Mouse (Mus musculus) forebrain, embryonic 15.5 days (tissue): ENCODE data around the gene Fbxl7. TPM values are rescaled to one million over a fixed set of nuclear protein-coding genes. Genes with fewer than 3 reads are reported as not detected.

Source experiments
- ATAC-seq: fragments of 200-750 bp; cut with Nextera tagmentation; replicated peaks from 2 replicates; pipeline ENCODE4 v1.8.0; 2017; ENCODE audit warnings: mild to moderate bottlenecking, moderate TSS enrichment, moderate library complexity
- H3K27ac ChIP-seq: fragments of 300-500 bp; sonication (generic); replicated peaks from 2 replicates; pipeline ENCODE4 v1.5.1; 2015; ENCODE audit warnings: mild to moderate bottlenecking, inconsistent platforms
- H3K27me3 ChIP-seq: fragments of 300-500 bp; sonication (generic); 2 replicates; pipeline ENCODE4 v1.6.1; 2015; ENCODE audit warnings: inconsistent platforms
- H3K36me3 ChIP-seq: fragments of 300-500 bp; sonication (generic); 2 replicates; pipeline ENCODE4 v1.6.1; 2015; ENCODE audit warnings: mild to moderate bottlenecking, inconsistent platforms
- H3K4me1 ChIP-seq: fragments of 300-500 bp; sonication (generic); 2 replicates; pipeline ENCODE4 v1.6.1; 2015; ENCODE audit warnings: inconsistent platforms
- H3K4me2 ChIP-seq: fragments of 300-500 bp; sonication (generic); replicated peaks from 2 replicates; pipeline ENCODE4 v1.6.1; 2015; ENCODE audit warnings: mild to moderate bottlenecking, inconsistent platforms
- H3K4me3 ChIP-seq: fragments of 300-500 bp; sonication (generic); 2 replicates; pipeline ENCODE4 v1.5.1; 2015; ENCODE audit warnings: mild to moderate bottlenecking, inconsistent platforms
- H3K9ac ChIP-seq: fragments of 300-500 bp; sonication (generic); replicated peaks from 2 replicates; pipeline ENCODE4 v1.6.1; 2015; ENCODE audit warnings: mild to moderate bottlenecking, inconsistent platforms
- H3K9me3 ChIP-seq: fragments of 300-500 bp; sonication (generic); 2 replicates; pipeline ENCODE4 v1.6.1; 2016; ENCODE audit warnings: inconsistent platforms
- WGBS: fragments of 180-500 bp; shearing (Covaris S2); methylation state at CpG from one replicate; pipeline ENCODE4 v1.1.7; 2015; ENCODE audit warnings: mixed read lengths; 5-methylcytosine and 5-hydroxymethylcytosine counted together
- polyA plus RNA-seq: library from polyadenylated mRNA; unstranded; fragments of >200 nt; fragmentation: Nextera tagmentation; extraction: Ambion mirVana; gene quantifications from 2 replicates; pipeline ENCODE4 v1.2.1, GENCODE M21; 2015

The Fbxl7 gene
- polyA plus RNA-seq, 1 experiment from 2014 or later = 5.8 TPM

DNA sequence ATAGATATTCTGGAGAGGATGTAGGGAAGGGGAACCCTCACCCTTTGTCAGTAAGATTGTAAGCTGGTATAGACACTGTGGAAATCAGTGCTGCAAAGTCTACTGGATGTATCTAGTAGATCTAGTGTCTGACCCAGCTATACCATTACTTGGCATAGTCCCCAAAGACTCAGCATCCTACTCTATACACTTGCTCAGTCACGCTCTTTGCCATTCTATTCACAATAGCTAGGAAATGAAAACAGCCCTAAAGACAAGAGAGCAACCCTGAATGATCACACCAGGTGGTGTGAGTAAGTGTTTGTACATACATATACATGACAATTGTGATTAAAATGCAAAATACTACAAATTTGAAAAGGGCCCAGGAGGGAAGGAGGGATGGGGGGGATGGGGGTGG, 23.1 kb downstream of the Fbxl7 start:
- no peak for ATAC-seq
- H3K27ac ChIP-seq = no peak overlapping the region

GRCm38 (mm10) chr15:26869197-26869596, 26.2 kb downstream of the Fbxl7 start:
- no peak for ATAC-seq
- Histone ChIP-seq H3K4me3 (no peak overlapping the region), H3K36me3 (no peaks in the 10 kb centered on the region), H3K4me1 (no peaks in the 10 kb centered on the region), H3K27me3 (no peaks in the 10 kb centered on the region), H3K9me3 (no peaks in the 10 kb centered on the region), H3K4me2 (no peak overlapping the region), H3K9ac (no peak overlapping the region), H3K27ac (no peak overlapping the region)
- WGBS = 87% methylated on average over 3 of the region's 3 CpGs

More for the DNA sequence above, 23.1 kb downstream of the Fbxl7 start:
- Histone ChIP-seq H3K4me3 (no peak overlapping the region), H3K9me3 (no peaks in the 10 kb centered on the region), H3K9ac (no peak overlapping the region), H3K4me1 (peaks cover 10% of the 10 kb centered on the region), H3K36me3 (no peaks in the 10 kb centered on the region), H3K4me2 (no peak overlapping the region), H3K27me3 (no peaks in the 10 kb centered on the region)
- whole genome bisulfite sequencing = 24% methylated on average over 1 of the region's 1 CpGs

- H3K9ac ChIP-seq = no peak overlapping the region
- H3K9me3 ChIP-seq = no peaks in the 10 kb centered on the region
- no peak overlapping the region for H3K27ac ChIP-seq
- no peaks in the 10 kb centered on the region for H3K27me3 ChIP-seq
- H3K4me2 ChIP-seq = no peak overlapping the region
- no peak overlapping the region for H3K4me3 ChIP-seq
- H3K36me3 ChIP-seq = no peaks in the 10 kb centered on the region
- no peaks in the 10 kb centered on the region for H3K4me1 ChIP-seq
- WGBS = 87% methylated on average over 5 of the region's 5 CpGs
- no peak for ATAC-seq
Measured at GRCm38 (mm10) chr15:26867521-26867920, 27.9 kb downstream of the Fbxl7 start.

GRCm38 (mm10) chr15:26862173-26862572, 33.2 kb downstream of the Fbxl7 start:
- H3K27me3 ChIP-seq = no peaks in the 10 kb centered on the region
- H3K36me3 ChIP-seq = no peaks in the 10 kb centered on the region
- no peak overlapping the region for H3K27ac ChIP-seq
- H3K4me3 ChIP-seq = no peak overlapping the region
- H3K9ac ChIP-seq = no peak overlapping the region
- H3K9me3 ChIP-seq = no peaks in the 10 kb centered on the region
- 87% methylated on average over 2 of the region's 2 CpGs for WGBS
- no peak overlapping the region for H3K4me2 ChIP-seq
- 0 out of 2 replicates have a peak, but pooled peaks cover 6% of the 10 kb centered on the region for H3K4me1 ChIP-seq
- ATAC-seq = no peak

DNA sequence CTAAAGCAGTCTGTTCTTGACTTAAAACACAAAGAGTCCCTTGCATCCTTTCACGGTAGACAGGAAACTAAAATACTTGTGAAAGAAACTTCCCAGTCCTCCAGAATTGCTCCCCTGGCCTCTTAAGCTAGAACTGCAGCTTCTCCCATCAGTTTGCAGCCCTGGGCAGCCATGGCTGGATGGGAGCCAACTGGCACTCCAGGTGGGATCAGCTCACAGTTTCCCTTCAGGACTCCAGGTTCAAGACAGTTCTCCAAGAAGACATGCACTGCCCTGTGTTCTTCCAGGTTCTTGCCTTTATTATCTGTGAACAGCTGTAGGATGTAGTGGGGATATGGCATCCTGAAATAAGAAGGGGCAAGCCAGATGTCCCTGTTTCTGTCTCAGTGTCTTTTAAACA, 45.8 kb downstream of the Fbxl7 start:
- no peak overlapping the region for H3K9ac ChIP-seq
- no peaks in the 10 kb centered on the region for H3K36me3 ChIP-seq
- H3K4me3 ChIP-seq = no peak overlapping the region
- no peaks in the 10 kb centered on the region for H3K9me3 ChIP-seq
- WGBS = 59% methylated on average over 1 of the region's 1 CpGs
- ATAC-seq = no peak
- H3K4me2 ChIP-seq = no peak overlapping the region
- H3K27ac ChIP-seq = no peak overlapping the region
- H3K4me1 ChIP-seq = no peaks in the 10 kb centered on the region
- no peaks in the 10 kb centered on the region for H3K27me3 ChIP-seq

- Histone ChIP-seq H3K36me3 (no peaks in the 10 kb centered on the region), H3K27ac (no peak overlapping the region), H3K9ac (no peak overlapping the region), H3K9me3 (no peaks in the 10 kb centered on the region), H3K4me3 (no peak overlapping the region), H3K4me2 (no peak overlapping the region), H3K4me1 (no peaks in the 10 kb centered on the region), H3K27me3 (no peaks in the 10 kb centered on the region)
- ATAC-seq = no peak
- 82% methylated on average over 6 of the region's 6 CpGs for WGBS
Measured at GRCm38 (mm10) chr15:26842216-26842615, 53.2 kb downstream of the Fbxl7 start.

- Histone ChIP-seq H3K9ac (no peak overlapping the region), H3K9me3 (no peaks in the 10 kb centered on the region), H3K27me3 (no peaks in the 10 kb centered on the region), H3K4me2 (no peak overlapping the region), H3K4me1 (no peaks in the 10 kb centered on the region), H3K27ac (no peak overlapping the region), H3K36me3 (no peaks in the 10 kb centered on the region), H3K4me3 (no peak overlapping the region)
- no peak for ATAC-seq
- 64% methylated on average over 1 of the region's 1 CpGs for WGBS
Measured at GRCm38 (mm10) chr15:26838386-26838785, 57.0 kb downstream of the Fbxl7 start.

GRCm38 (mm10) chr15:26837200-26837599, 58.2 kb downstream of the Fbxl7 start:
- Histone ChIP-seq H3K27ac (no peak overlapping the region), H3K36me3 (no peaks in the 10 kb centered on the region), H3K9ac (no peak overlapping the region), H3K4me2 (no peak overlapping the region), H3K4me3 (no peak overlapping the region), H3K9me3 (no peaks in the 10 kb centered on the region), H3K27me3 (no peaks in the 10 kb centered on the region), H3K4me1 (no peaks in the 10 kb centered on the region)
- WGBS = 49% methylated on average over 3 of the region's 3 CpGs
- ATAC-seq = no peak

GRCm38 (mm10) chr15:26834415-26834814, 61.0 kb downstream of the Fbxl7 start:
- no peak overlapping the region for H3K4me3 ChIP-seq
- H3K9me3 ChIP-seq = no peaks in the 10 kb centered on the region
- H3K4me1 ChIP-seq = no peaks in the 10 kb centered on the region
- H3K9ac ChIP-seq = no peak overlapping the region
- H3K27ac ChIP-seq = no peak overlapping the region
- no peaks in the 10 kb centered on the region for H3K36me3 ChIP-seq
- ATAC-seq = no peak
- H3K4me2 ChIP-seq = no peak overlapping the region
- H3K27me3 ChIP-seq = no peaks in the 10 kb centered on the region
- WGBS = 96% methylated on average over 5 of the region's 5 CpGs

DNA sequence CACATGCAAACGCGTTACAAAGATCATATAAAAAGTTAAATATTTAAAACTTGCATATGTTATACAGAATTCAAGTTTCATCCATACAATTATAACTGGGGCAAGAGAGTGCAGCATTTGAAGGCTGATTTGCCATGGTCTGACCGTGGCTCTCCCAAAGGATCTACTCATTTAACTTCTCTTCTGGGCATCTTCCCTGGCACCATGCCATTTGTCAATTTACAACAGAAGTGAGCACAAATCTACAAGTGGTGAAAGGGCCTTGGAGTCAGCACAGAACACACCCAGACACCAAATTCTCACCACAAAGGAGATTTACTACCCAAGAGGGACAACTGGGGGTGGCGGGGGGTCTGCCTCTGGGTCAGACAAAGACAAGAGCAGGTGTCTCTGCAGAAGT, 64.2 kb downstream of the Fbxl7 start:
- no peak for ATAC-seq
- H3K27me3 ChIP-seq = no peaks in the 10 kb centered on the region
- 92% methylated on average over 4 of the region's 4 CpGs for WGBS
- H3K4me2 ChIP-seq = no peak overlapping the region
- no peaks in the 10 kb centered on the region for H3K36me3 ChIP-seq
- H3K27ac ChIP-seq = no peak overlapping the region
- H3K4me1 ChIP-seq = no peaks in the 10 kb centered on the region
- H3K9ac ChIP-seq = no peak overlapping the region
- H3K4me3 ChIP-seq = no peak overlapping the region
- no peaks in the 10 kb centered on the region for H3K9me3 ChIP-seq

GRCm38 (mm10) chr15:26816931-26817330, 78.4 kb downstream of the Fbxl7 start:
- Histone ChIP-seq H3K4me1 (no peaks in the 10 kb centered on the region), H3K9me3 (no peaks in the 10 kb centered on the region), H3K9ac (no peak overlapping the region), H3K27ac (no peak overlapping the region), H3K27me3 (no peaks in the 10 kb centered on the region), H3K4me3 (no peak overlapping the region), H3K36me3 (no peaks in the 10 kb centered on the region), H3K4me2 (no peak overlapping the region)
- no peak for ATAC-seq
- 96% methylated on average over 1 of the region's 1 CpGs for WGBS

DNA sequence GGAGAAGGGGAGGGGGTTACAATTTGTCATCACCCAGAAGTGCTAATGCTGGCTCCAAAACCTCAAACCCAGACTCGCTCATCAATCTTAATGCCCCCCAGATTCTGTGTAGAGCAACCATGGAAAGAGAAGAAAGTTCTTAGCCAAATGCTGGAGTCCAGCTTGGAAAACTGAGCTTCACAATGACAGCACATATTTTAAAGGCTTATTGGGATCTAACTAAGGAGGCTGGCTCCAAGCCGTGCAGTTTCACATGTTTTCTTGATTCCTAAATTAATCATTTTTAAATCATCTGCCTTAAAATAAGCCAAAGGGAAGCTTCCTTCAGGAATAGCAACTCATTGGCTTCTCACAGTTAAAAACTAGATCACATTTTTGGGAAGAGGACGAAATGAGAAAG, 82.5 kb downstream of the Fbxl7 start:
- Histone ChIP-seq H3K4me3 (no peak overlapping the region), H3K27ac (no peak overlapping the region), H3K27me3 (no peaks in the 10 kb centered on the region), H3K4me1 (no peaks in the 10 kb centered on the region), H3K9ac (no peak overlapping the region), H3K9me3 (no peaks in the 10 kb centered on the region), H3K4me2 (no peak overlapping the region), H3K36me3 (no peaks in the 10 kb centered on the region)
- ATAC-seq = no peak
- 87% methylated on average over 3 of the region's 3 CpGs for WGBS

DNA sequence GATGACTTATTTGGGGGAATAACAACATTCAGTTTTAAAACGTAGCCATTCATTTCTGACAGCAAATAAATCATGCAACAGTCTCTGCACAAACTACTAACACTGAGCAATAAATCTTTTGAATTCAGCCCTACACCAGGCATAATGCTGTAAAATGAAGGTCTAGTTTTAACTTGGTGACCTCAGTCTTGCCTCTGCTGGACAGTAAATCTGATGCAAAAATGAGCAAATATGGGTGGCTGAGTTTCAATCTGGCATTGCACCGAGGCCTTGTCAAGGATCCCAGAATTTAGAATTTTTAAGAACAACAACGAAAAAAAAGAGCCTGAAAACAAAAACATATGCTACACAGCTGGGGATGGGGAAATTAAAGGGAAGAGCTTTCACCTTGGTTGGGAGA, 85.8 kb downstream of the Fbxl7 start:
- H3K9me3 ChIP-seq = no peaks in the 10 kb centered on the region
- H3K4me2 ChIP-seq = no peak overlapping the region
- no peak overlapping the region for H3K4me3 ChIP-seq
- no peak for ATAC-seq
- H3K27me3 ChIP-seq = no peaks in the 10 kb centered on the region
- no peaks in the 10 kb centered on the region for H3K4me1 ChIP-seq
- H3K27ac ChIP-seq = no peak overlapping the region
- H3K9ac ChIP-seq = no peak overlapping the region
- H3K36me3 ChIP-seq = no peaks in the 10 kb centered on the region
- 87% methylated on average over 3 of the region's 3 CpGs for WGBS
